Mouse (Mus musculus) v-Abl transformed pro-B cells (cell line): Measurements from ENCODE around the gene Ccdc149.

Experiments used
- in situ Hi-C, 2 experiments: fragments of 400-800 bp; cut with MboI; formaldehyde crosslinking; loops; one replicate each; pipeline ENCODE4 v1.15.1; 2025; ENCODE audit not compliant: unreplicated experiment in 2 of 2

Gene Ccdc149

GRCm38 (mm10) chr5:52450821-52451220 lies 20.5 kb downstream of the Ccdc149 start:
- in situ Hi-C loops, result no loop called here

GRCm38 (mm10) chr5:52449187-52449586 lies 22.1 kb downstream of the Ccdc149 start:
- in situ Hi-C loops, result no loop called here

DNA sequence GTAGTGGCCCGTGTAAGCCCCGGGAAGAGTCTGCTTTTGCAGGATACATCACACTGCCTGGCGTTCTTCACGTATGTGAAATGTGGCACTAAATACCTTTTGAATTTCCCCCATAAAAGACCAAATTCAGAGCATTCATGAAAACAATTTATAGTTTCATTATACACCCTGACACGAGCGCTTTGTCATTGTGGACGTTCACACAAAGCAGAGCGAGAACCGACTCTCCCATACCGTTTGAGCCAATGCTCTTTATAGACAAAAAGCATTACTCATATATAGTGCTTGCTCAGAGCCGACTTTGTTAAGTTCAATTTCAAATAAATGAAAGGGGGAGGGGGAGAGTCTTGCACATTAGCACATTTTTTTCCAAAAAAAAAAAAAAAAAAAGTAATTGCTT lies 31.0 kb downstream of the Ccdc149 start:
- in situ Hi-C loops, result no loop called here

GRCm38 (mm10) chr5:52438946-52439345 lies 32.4 kb downstream of the Ccdc149 start:
- in situ Hi-C loops, result no loop called here

- in situ Hi-C loops, result no loop called here
These were observed 35.8 kb downstream of the Ccdc149 start for GRCm38 (mm10) chr5:52435533-52435932.

GRCm38 (mm10) chr5:52431276-52431844 lies 40.0 kb downstream of the Ccdc149 start:
- in situ Hi-C loops, result no loop called here

DNA sequence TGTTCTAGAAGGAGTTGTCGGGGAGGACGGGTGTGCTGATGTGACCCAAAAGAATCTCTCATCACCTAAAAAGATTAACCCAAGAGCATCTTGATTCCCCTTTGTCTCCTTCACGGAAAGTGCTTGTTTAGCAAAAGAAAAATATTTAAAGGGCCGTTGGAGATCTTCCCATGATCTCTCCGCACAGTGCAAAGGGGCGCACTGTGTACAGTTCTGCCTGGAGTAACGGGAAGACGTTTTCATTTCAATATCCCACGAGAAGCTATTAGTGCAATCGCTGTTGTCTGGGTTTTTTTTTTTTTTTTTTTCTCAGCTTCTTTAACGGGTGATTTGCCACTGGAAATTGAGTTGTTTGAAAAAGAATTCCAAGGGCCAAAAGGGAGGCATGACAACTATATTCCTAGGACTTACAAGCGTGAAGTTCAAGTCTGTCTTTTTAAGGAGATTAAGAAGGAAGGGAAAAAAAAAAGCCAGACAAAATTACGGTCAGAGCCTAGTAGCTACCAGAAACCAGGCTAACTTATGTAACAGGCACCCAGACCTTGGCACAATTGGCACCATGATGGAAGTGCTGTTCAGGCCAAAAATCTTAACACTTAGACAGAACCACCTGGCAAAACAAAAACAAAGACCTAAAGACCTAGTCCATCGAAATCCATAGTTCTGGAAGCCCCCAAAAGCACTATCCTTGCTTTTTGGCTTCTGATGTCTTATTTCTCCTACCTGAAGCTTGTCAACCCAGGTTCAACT lies 41.4 kb downstream of the Ccdc149 start:
- in situ Hi-C loops, result no loop called here

- in situ Hi-C loops, result no loop called here
These were observed 42.7 kb downstream of the Ccdc149 start for GRCm38 (mm10) chr5:52428613-52429012.

GRCm38 (mm10) chr5:52425819-52426218 lies 45.5 kb downstream of the Ccdc149 start:
- in situ Hi-C loops, result no loop called here

DNA sequence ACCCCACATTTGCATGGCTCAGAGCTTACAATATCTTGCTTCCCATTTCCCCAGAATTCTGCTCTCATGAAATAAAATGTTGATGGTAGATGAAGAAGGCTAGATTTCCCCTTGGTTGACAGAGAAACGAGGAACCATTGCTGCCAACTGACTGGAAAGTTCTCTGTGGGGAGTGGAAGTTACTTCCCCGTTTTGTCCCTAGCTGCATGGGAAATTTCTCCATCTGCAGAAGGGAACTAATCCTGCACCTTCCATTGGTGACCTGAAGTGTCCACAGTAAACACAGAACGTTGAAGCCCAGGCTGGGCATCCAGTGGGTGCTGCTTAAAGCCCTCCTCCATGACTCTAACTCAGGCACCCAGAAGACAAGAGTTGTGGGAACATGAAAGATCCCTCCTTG lies 47.4 kb downstream of the Ccdc149 start:
- in situ Hi-C loops, result no loop called here

DNA sequence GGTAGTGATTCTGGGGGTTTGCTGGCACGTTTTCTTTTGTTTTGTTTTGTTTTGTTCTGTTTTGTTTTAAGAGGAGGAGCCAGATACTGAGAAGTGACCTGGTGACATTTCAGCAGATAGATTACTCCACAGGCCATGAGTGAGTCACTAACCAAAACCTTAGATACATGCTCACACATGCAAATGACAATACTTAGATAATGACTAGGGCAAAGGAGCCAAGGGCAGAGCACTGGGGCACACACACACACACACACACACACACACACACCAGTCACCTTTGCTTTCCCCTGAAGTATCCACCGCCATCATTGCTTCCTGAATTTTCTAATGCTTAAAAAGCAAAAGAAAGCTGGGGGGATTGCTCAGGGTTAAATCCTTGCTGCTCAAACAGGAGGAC lies 54.8 kb downstream of the Ccdc149 start:
- in situ Hi-C loops, result no loop called here

- in situ Hi-C loops, result no loop called here
These were observed 55.4 kb downstream of the Ccdc149 start for GRCm38 (mm10) chr5:52415917-52416316.

- in situ Hi-C loops, result no loop called here
These were observed 56.1 kb downstream of the Ccdc149 start for GRCm38 (mm10) chr5:52415193-52415592.

DNA sequence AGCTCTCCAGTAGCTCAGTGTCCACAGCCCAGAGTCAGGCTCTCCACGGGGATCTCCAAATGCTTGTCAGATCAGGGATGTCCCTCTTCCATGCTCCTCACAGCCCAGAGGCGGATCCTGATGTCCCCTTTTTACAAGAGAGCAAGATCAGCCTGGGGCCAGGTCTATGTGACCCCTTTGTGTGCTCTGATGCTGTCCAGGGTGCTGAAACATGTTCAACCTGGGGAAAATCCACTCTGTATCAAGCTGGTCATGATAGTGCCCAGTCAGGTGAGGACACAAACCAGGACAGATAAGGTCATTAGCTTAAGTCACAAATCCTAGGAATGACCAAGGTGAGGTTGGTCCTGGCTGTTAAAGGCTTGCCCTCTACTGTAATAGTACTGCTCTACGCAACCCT lies 59.8 kb downstream of the Ccdc149 start:
- in situ Hi-C loops, result no loop called here

- in situ Hi-C loops, result no loop called here
These were observed 61.1 kb downstream of the Ccdc149 start for GRCm38 (mm10) chr5:52410197-52410596.

GRCm38 (mm10) chr5:52408668-52409315 lies 62.5 kb downstream of the Ccdc149 start:
- in situ Hi-C loops, result no loop called here

- in situ Hi-C loops, result no loop called here
These were observed 66.9 kb downstream of the Ccdc149 start for GRCm38 (mm10) chr5:52404373-52404772.

- in situ Hi-C loops, result no loop called here
These were observed 77.6 kb downstream of the Ccdc149 start for GRCm38 (mm10) chr5:52393756-52394155.

GRCm38 (mm10) chr5:52391471-52391870 lies 79.8 kb downstream of the Ccdc149 start:
- in situ Hi-C loops, result no loop called here

DNA sequence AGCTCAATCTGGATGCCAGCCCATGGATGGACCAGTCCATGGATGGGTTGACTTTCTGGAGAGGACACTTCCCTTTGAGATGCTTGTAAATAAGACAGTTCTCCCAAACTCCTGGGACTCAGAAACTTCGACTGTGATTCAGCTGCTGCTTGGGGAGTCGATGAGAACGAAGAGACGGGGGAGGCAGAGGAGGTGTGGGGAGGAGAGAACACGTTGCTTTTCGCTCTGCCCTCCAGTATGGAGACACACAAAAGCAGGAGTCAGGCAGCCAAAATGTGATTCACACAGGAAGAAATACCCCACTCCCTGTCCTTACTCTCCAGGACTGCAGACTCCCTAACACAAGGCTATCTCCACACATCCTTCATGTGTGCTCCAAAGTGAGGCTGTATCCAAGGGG lies 80.9 kb downstream of the Ccdc149 start:
- in situ Hi-C loops, result no loop called here

DNA sequence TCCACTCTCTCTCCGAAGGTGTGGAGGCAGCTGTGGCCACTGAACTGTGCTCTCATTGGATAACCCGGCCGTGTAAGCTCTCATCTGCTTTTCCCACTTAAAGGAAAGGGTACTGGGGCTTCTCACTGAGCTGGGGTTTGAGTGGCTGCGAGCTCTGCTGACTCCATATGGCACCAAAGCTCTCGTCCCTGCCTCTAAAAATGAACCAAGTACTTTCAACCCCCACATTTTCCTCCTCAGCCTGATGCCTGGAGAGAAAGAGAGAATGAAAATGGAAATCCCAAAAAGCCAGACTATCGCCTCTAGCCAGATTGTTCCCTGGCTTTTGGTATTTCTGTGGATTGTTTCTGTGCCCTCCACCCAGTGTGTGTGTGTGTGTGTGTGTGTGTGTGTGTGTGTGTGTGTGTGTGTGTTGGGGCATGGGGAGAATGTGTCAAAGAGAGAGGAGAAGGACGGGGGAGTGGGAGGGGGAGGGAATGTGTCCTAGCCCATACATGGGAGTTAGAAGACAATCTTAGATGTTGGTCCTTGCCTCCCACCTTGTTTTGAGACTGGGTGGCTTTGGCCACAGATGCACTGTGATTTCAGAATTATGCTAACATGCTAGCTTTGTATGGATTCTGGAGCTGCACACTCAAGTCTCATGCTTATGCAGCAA lies 83.1 kb downstream of the Ccdc149 start:
- in situ Hi-C loops, result no loop called here
